ENCODE assay signal across 7 mouse cellular contexts in the genomic region with DNA sequence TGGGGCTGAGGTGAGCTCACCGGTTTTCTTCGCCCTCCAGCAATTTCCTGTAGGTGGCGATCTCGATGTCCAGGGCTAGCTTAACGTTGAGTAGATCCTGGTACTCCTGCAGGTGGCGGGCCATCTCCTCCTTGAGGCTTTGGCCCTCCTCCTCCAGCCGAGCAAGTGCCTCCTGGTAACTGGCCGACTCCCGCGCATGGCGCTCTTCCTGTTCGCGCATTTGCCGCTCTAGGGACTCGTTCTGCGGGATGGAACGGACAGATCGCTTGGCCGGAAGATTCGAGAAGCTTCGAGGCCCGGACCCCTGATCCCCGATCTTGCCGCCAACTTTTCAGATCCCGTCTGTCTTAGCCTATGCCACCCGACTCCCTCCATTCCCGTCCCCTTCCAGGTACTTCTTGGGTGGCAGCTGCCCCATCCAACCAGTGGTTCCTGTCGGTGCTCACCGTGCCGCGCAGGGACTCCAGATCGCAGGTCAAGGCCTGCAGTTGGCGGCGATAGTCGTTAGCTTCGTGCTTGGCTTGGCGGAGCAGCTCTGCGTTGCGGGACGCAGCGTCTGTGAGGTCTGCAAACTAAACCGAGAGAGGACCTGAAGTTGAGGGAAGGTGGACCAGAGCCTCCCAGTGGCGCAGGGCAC. TPM values are rescaled to one million over a fixed set of nuclear protein-coding genes. Genes with fewer than 3 reads are reported as not detected.
DNase-seq lines count a peak whose midpoint lies in the region; ATAC-seq and TF ChIP-seq lines count a peak whose summit lies in the region.

No protein-coding gene starts in this region.

- peak; percentile 79 to 88 for DNase-seq in adrenal gland, adult (ENCODE audit: inconsistent age in 2 of 2, low spot score in 1 of 2)
- peak; percentile 59 for DNase-seq in cerebellum, adult 8-10 months
- peak; percentile 59 for DNase-seq in forebrain, postnatal 0 days
- peak; percentile 72 to 84 for DNase-seq in spleen, postnatal 36 days (ENCODE audit: low spot score in 2 of 2)

- H3K4me3 ChIP-seq in forebrain, postnatal 0 days (ENCODE audit: low read depth, low read length), result peak overlapping the region; percentile 24
- peak overlapping the region; percentile 26 for H3K4me3 ChIP-seq in hindbrain, embryonic 12.5 days
- H3K4me3 ChIP-seq in limb, embryonic 12.5 days (replicated peaks), result peak overlapping the region; percentile 40
- H3K4me3 ChIP-seq in midbrain, embryonic 13.5 days (replicated peaks), result peak overlapping the region; percentile 25

- no peaks in the 10 kb centered on the region for H3K36me3 ChIP-seq in forebrain, postnatal 0 days (ENCODE audit: insufficient read depth)
- no peaks in the 10 kb centered on the region for H3K36me3 ChIP-seq in hindbrain, embryonic 12.5 days
- no peaks in the 10 kb centered on the region for H3K36me3 ChIP-seq in limb, embryonic 12.5 days
- H3K36me3 ChIP-seq in midbrain, embryonic 13.5 days, result no peaks in the 10 kb centered on the region

- H3K4me2 ChIP-seq in forebrain, postnatal 0 days (ENCODE audit: low read depth), result peak overlapping the region; percentile 45
- peak overlapping the region; percentile 46 for H3K4me2 ChIP-seq in hindbrain, embryonic 12.5 days (replicated peaks)
- peak overlapping the region; percentile 69 for H3K4me2 ChIP-seq in limb, embryonic 12.5 days
- peak overlapping the region; percentile 40 for H3K4me2 ChIP-seq in midbrain, embryonic 13.5 days (replicated peaks)

- ATAC-seq in forebrain, postnatal 0 days, result peak; percentile 50; the same call in 1 of the 2 replicates
- ATAC-seq in hindbrain, embryonic 12.5 days (ENCODE audit: low FRiP score), result no peak
- peak; percentile 48; the same call in 1 of the 2 replicates for ATAC-seq in limb, embryonic 12.5 days (ENCODE audit: insufficient number of reproducible peaks, insufficient read depth, low FRiP score, low TSS enrichment, low read depth)
- no peak for ATAC-seq in midbrain, embryonic 13.5 days

- peak; percentile 82 for TF ChIP-seq CTCF in forebrain, postnatal 0 days (IDR thresholded peaks at IDR 0.05; ENCODE audit: low read depth)

- H3K27me3 ChIP-seq in forebrain, postnatal 0 days (ENCODE audit: insufficient read depth, low read length), result peaks cover 9% of the 10 kb centered on the region
- peaks cover 75% of the 10 kb centered on the region for H3K27me3 ChIP-seq in hindbrain, embryonic 12.5 days
- H3K27me3 ChIP-seq in limb, embryonic 12.5 days, result peaks cover 72% of the 10 kb centered on the region
- H3K27me3 ChIP-seq in midbrain, embryonic 13.5 days, result peaks cover 63% of the 10 kb centered on the region

- peak overlapping the region; percentile 18; the same call in 1 of the 2 replicates for H3K9ac ChIP-seq in forebrain, postnatal 0 days
- peak overlapping the region; percentile 46; the same call in 1 of the 2 replicates for H3K9ac ChIP-seq in hindbrain, embryonic 12.5 days
- peak overlapping the region; percentile 59 for H3K9ac ChIP-seq in limb, embryonic 12.5 days (replicated peaks)
- peak overlapping the region; percentile 39 for H3K9ac ChIP-seq in midbrain, embryonic 13.5 days (replicated peaks)

- no peak overlapping the region for H3K27ac ChIP-seq in forebrain, postnatal 0 days (ENCODE audit: low read depth, low read length)
- H3K27ac ChIP-seq in hindbrain, embryonic 12.5 days, result no peak overlapping the region
- no peak overlapping the region for H3K27ac ChIP-seq in limb, embryonic 12.5 days
- H3K27ac ChIP-seq in midbrain, embryonic 13.5 days, result no peak overlapping the region

- 4% methylated on average over 43 of the region's 43 CpGs for WGBS in forebrain, postnatal 0 days
- WGBS in hindbrain, embryonic 12.5 days, result 3% methylated on average over 43 of the region's 43 CpGs
- WGBS in limb, embryonic 12.5 days, result 2% methylated on average over 43 of the region's 43 CpGs
- 2% methylated on average over 43 of the region's 43 CpGs for WGBS in midbrain, embryonic 13.5 days

- no peaks in the 10 kb centered on the region for H3K9me3 ChIP-seq in forebrain, postnatal 0 days (ENCODE audit: low read length)
- H3K9me3 ChIP-seq in hindbrain, embryonic 12.5 days (replicated peaks), result no peaks in the 10 kb centered on the region
- H3K9me3 ChIP-seq in limb, embryonic 12.5 days, result no peaks in the 10 kb centered on the region
- no peaks in the 10 kb centered on the region for H3K9me3 ChIP-seq in midbrain, embryonic 13.5 days

- peaks cover 5% of the 10 kb centered on the region; the same call in 1 of the 2 replicates for H3K4me1 ChIP-seq in forebrain, postnatal 0 days (ENCODE audit: insufficient read depth)
- H3K4me1 ChIP-seq in hindbrain, embryonic 12.5 days, result peaks cover 11% of the 10 kb centered on the region
- peaks cover 10% of the 10 kb centered on the region for H3K4me1 ChIP-seq in limb, embryonic 12.5 days (replicated peaks)
- H3K4me1 ChIP-seq in midbrain, embryonic 13.5 days (replicated peaks), result peaks cover 8% of the 10 kb centered on the region

RNA-seq across cellular contexts. Expression of a gene that starts 7.6 kb away (rescaled TPM):
- total RNA-seq in forebrain, postnatal 0 days (2014; rRNA removed), result 44.4 and 58.9 TPM in 2 replicates
- 31.8 and 52.6 TPM in 2 replicates for polyA plus RNA-seq in forebrain, postnatal 0 days (2015; fragmentation: Nextera tagmentation; extraction: Ambion mirVana)
- 0.12 TPM in 1 of 2 replicates, not detected in the other for polyA plus RNA-seq in hindbrain, embryonic 12.5 days (2016; fragmentation: Nextera tagmentation; extraction: Ambion mirVana)
- polyA plus RNA-seq in limb, embryonic 12.5 days (2016; fragmentation: Nextera tagmentation; extraction: Ambion mirVana), result 0.25 and 0.41 TPM in 2 replicates
- polyA plus RNA-seq in midbrain, embryonic 13.5 days (2015; fragmentation: Nextera tagmentation; extraction: Ambion mirVana), result not detected in 2 replicates

RNA-seq across cellular contexts. Expression of a gene that starts 8.2 kb away (rescaled TPM):
- total RNA-seq in forebrain, postnatal 0 days (2014; rRNA removed), result 0.38 TPM in 1 of 2 replicates, not detected in the other
- polyA plus RNA-seq in forebrain, postnatal 0 days (2015; fragmentation: Nextera tagmentation; extraction: Ambion mirVana), result not detected in 2 replicates
- not detected in 2 replicates for polyA plus RNA-seq in hindbrain, embryonic 12.5 days (2016; fragmentation: Nextera tagmentation; extraction: Ambion mirVana)
- polyA plus RNA-seq in limb, embryonic 12.5 days (2016; fragmentation: Nextera tagmentation; extraction: Ambion mirVana), result not detected in 2 replicates
- polyA plus RNA-seq in midbrain, embryonic 13.5 days (2015; fragmentation: Nextera tagmentation; extraction: Ambion mirVana), result not detected in 2 replicates

RNA-seq across cellular contexts. Expression of a gene that starts 12.1 kb away (rescaled TPM):
- total RNA-seq in forebrain, postnatal 0 days (2014; rRNA removed), result 3.1 and 4.4 TPM in 2 replicates
- 2.7 and 2.9 TPM in 2 replicates for polyA plus RNA-seq in forebrain, postnatal 0 days (2015; fragmentation: Nextera tagmentation; extraction: Ambion mirVana)
- polyA plus RNA-seq in hindbrain, embryonic 12.5 days (2016; fragmentation: Nextera tagmentation; extraction: Ambion mirVana), result 1.7 and 3.4 TPM in 2 replicates
- polyA plus RNA-seq in limb, embryonic 12.5 days (2016; fragmentation: Nextera tagmentation; extraction: Ambion mirVana), result 0.99 and 1.1 TPM in 2 replicates
- 1.8 and 2.3 TPM in 2 replicates for polyA plus RNA-seq in midbrain, embryonic 13.5 days (2015; fragmentation: Nextera tagmentation; extraction: Ambion mirVana)

RNA-seq across cellular contexts. Expression of a gene that starts 12.3 kb away (rescaled TPM):
- 63.2 and 71.7 TPM in 2 replicates for total RNA-seq in forebrain, postnatal 0 days (2014; rRNA removed)
- 111 and 118 TPM in 2 replicates for polyA plus RNA-seq in forebrain, postnatal 0 days (2015; fragmentation: Nextera tagmentation; extraction: Ambion mirVana)
- 208 TPM in 2 replicates for polyA plus RNA-seq in hindbrain, embryonic 12.5 days (2016; fragmentation: Nextera tagmentation; extraction: Ambion mirVana)
- polyA plus RNA-seq in limb, embryonic 12.5 days (2016; fragmentation: Nextera tagmentation; extraction: Ambion mirVana), result 260 and 269 TPM in 2 replicates
- 176 TPM in 2 replicates for polyA plus RNA-seq in midbrain, embryonic 13.5 days (2015; fragmentation: Nextera tagmentation; extraction: Ambion mirVana)

RNA-seq across cellular contexts. Expression of a gene that starts 31.8 kb away (rescaled TPM):
- 3.2 and 6.6 TPM in 2 replicates for total RNA-seq in forebrain, postnatal 0 days (2014; rRNA removed)
- 0.54 and 0.70 TPM in 2 replicates for polyA plus RNA-seq in forebrain, postnatal 0 days (2015; fragmentation: Nextera tagmentation; extraction: Ambion mirVana)
- polyA plus RNA-seq in hindbrain, embryonic 12.5 days (2016; fragmentation: Nextera tagmentation; extraction: Ambion mirVana), result 6.6 and 7.8 TPM in 2 replicates
- polyA plus RNA-seq in limb, embryonic 12.5 days (2016; fragmentation: Nextera tagmentation; extraction: Ambion mirVana), result 10.3 and 13.1 TPM in 2 replicates
- polyA plus RNA-seq in midbrain, embryonic 13.5 days (2015; fragmentation: Nextera tagmentation; extraction: Ambion mirVana), result 4.3 and 4.9 TPM in 2 replicates

Comparison
In these comparisons a context has a peak if more than half of its experiments do, and no peak if none do; other contexts are left out.
1. ATAC-seq: peak in forebrain, postnatal 0 days (single experiment) and limb, embryonic 12.5 days (single experiment); none in hindbrain, embryonic 12.5 days (single experiment) and midbrain, embryonic 13.5 days (single experiment).
2. RNA of a gene that starts 7.6 kb away (polyA plus RNA-seq): 31.8 to 52.6 TPM in forebrain, postnatal 0 days; 0.25 to 0.41 TPM in limb, embryonic 12.5 days, 0.12 TPM in hindbrain, embryonic 12.5 days and not detected in midbrain, embryonic 13.5 days; every median in the first group is over 10 times any median in the second.
3. Peak in every context shown above with its lines, with median percentiles within 50 percentile points of each other: DNase-seq, H3K4me2 ChIP-seq, H3K4me3 ChIP-seq and H3K9ac ChIP-seq.